Mouse (Mus musculus) limb, embryonic 14.5 days (tissue): ENCODE measurements around the gene Fam117b. TPM values are rescaled to one million over a fixed set of nuclear protein-coding genes. Genes with fewer than 3 reads are reported as not detected.

ENCODE experiments used
- ATAC-seq: fragments of 200-750 bp; cut with Nextera tagmentation; 2 replicates; pipeline ENCODE4 v1.8.0; 2017; ENCODE audit warnings: low read depth, moderate number of reproducible peaks, moderate TSS enrichment; ENCODE audit not compliant: low FRiP score
- DNase-seq: peaks from one replicate; pipeline ENCODE4 v3.0.0-alpha.2; 2015; ENCODE audit warnings: low spot score
- H3K27ac ChIP-seq: fragments of 300-500 bp; sonication (generic); replicated peaks from 2 replicates; pipeline ENCODE4 v1.5.1; 2014; ENCODE audit warnings: low read depth, mild to moderate bottlenecking, low read length, moderate library complexity, mixed read lengths
- H3K27me3 ChIP-seq: fragments of 300-500 bp; sonication (generic); 2 replicates; pipeline ENCODE4 v1.6.1; 2014; ENCODE audit warnings: low read length, mixed read lengths; ENCODE audit not compliant: control insufficient read depth, insufficient read depth
- H3K36me3 ChIP-seq: fragments of 300-500 bp; sonication (generic); 2 replicates; pipeline ENCODE4 v1.6.1; 2014; ENCODE audit warnings: mild to moderate bottlenecking, low read length, moderate library complexity, mixed read lengths; ENCODE audit not compliant: control insufficient read depth, insufficient read depth
- H3K4me1 ChIP-seq: fragments of 300-500 bp; sonication (generic); 2 replicates; pipeline ENCODE4 v1.6.1; 2014; ENCODE audit warnings: antibody characterized with exemption, low read length, mixed read lengths; ENCODE audit not compliant: control insufficient read depth, insufficient read depth
- H3K4me2 ChIP-seq: fragments of 300-500 bp; sonication (generic); replicated peaks from 2 replicates; pipeline ENCODE4 v1.6.1; 2014; ENCODE audit warnings: low read depth, mild to moderate bottlenecking, low read length, moderate library complexity; ENCODE audit not compliant: severe bottlenecking
- H3K4me3 ChIP-seq: fragments of 300-500 bp; sonication (generic); replicated peaks from 2 replicates; pipeline ENCODE4 v1.5.1; 2014; ENCODE audit warnings: low read length
- H3K9ac ChIP-seq: fragments of 300-500 bp; sonication (generic); 2 replicates; pipeline ENCODE4 v1.6.1; 2014; ENCODE audit warnings: mild to moderate bottlenecking, low read depth, low read length, moderate library complexity; ENCODE audit not compliant: severe bottlenecking
- H3K9me3 ChIP-seq: fragments of 300-500 bp; sonication (generic); 2 replicates; pipeline ENCODE4 v1.6.1; 2016; ENCODE audit warnings: low read length; ENCODE audit not compliant: control insufficient read depth
- POLR2A ChIP-seq: fragments of 200-500 bp; IDR thresholded peaks from 2 replicates; pipeline ENCODE4 v1.8.0; 2012; ENCODE audit warnings: inconsistent platforms, mild to moderate bottlenecking, moderate library complexity, borderline replicate concordance; ENCODE audit not compliant: insufficient read depth, insufficient read length; ENCODE audit errors: extremely low read depth
- WGBS: fragments of 180-500 bp; shearing (Covaris S2); extraction: QIAGEN DNeasy Blood & Tissue Kit; methylation state at CpG from one replicate; pipeline ENCODE4 v1.1.7; 2014; 5-methylcytosine and 5-hydroxymethylcytosine counted together
- polyA plus RNA-seq, 2 experiments: library from polyadenylated mRNA; depleted of rRNA in 1 of 2; stranded (reverse) in 1 of 2; unstranded in 1 of 2; fragments of >200 nt; fragmentation: Nextera tagmentation in 1 of 2; extraction: Ambion mirVana in 1 of 2; gene quantifications; 2 replicates each; pipeline versions ENCODE4 v1.2.1 to v1.2.3; 2012 to 2014

Gene Fam117b
- polyA plus RNA-seq, 2 experiments: 12.3 to 12.4 TPM

GRCm38 (mm10) chr1:59923201-59923600 lies 10.4 kb downstream of the Fam117b start:
- Histone ChIP-seq H3K36me3 (no peaks in the 10 kb centered on the region), H3K9ac (no peak overlapping the region), H3K4me3 (no peak overlapping the region), H3K27ac (no peak overlapping the region), H3K9me3 (no peaks in the 10 kb centered on the region), H3K4me2 (no peak overlapping the region), H3K4me1 (no peaks in the 10 kb centered on the region), H3K27me3 (no peaks in the 10 kb centered on the region)
- 82% methylated on average over 1 of the region's 1 CpGs for WGBS
- TF ChIP-seq POLR2A: no peak
- DNase-seq: no peak
- no peak for ATAC-seq

- Histone ChIP-seq H3K4me2 (no peak overlapping the region), H3K9me3 (no peaks in the 10 kb centered on the region), H3K4me1 (no peaks in the 10 kb centered on the region), H3K27me3 (no peaks in the 10 kb centered on the region), H3K36me3 (no peaks in the 10 kb centered on the region), H3K9ac (no peak overlapping the region), H3K4me3 (no peak overlapping the region), H3K27ac (no peak overlapping the region)
- no peak for TF ChIP-seq POLR2A
- no peak for DNase-seq
- no peak for ATAC-seq
- WGBS: 83% methylated on average over 1 of the region's 1 CpGs
These were observed 10.9 kb downstream of the Fam117b start for GRCm38 (mm10) chr1:59923673-59924072.

- TF ChIP-seq POLR2A: no peak
- H3K4me3 ChIP-seq: no peak overlapping the region
- DNase-seq: no peak
- 85% methylated on average over 2 of the region's 2 CpGs for WGBS
- H3K27me3 ChIP-seq: no peaks in the 10 kb centered on the region
- H3K36me3 ChIP-seq: no peaks in the 10 kb centered on the region
- no peak overlapping the region for H3K4me2 ChIP-seq
- no peaks in the 10 kb centered on the region for H3K9me3 ChIP-seq
- ATAC-seq: no peak
- no peaks in the 10 kb centered on the region for H3K4me1 ChIP-seq
- no peak overlapping the region for H3K9ac ChIP-seq
- H3K27ac ChIP-seq: no peak overlapping the region
These were observed 11.6 kb downstream of the Fam117b start for GRCm38 (mm10) chr1:59924411-59924810.

- ATAC-seq: no peak
- Histone ChIP-seq H3K9me3 (no peaks in the 10 kb centered on the region), H3K4me3 (no peak overlapping the region), H3K4me2 (no peak overlapping the region), H3K36me3 (no peaks in the 10 kb centered on the region), H3K9ac (no peak overlapping the region), H3K27me3 (no peaks in the 10 kb centered on the region), H3K4me1 (no peaks in the 10 kb centered on the region), H3K27ac (no peak overlapping the region)
- DNase-seq: no peak
- 95% methylated on average over 2 of the region's 3 CpGs for WGBS
- TF ChIP-seq POLR2A: no peak
These were observed 13.3 kb downstream of the Fam117b start for GRCm38 (mm10) chr1:59926021-59926672.

GRCm38 (mm10) chr1:59927131-59927680 lies 14.4 kb downstream of the Fam117b start:
- Histone ChIP-seq H3K9me3 (no peaks in the 10 kb centered on the region), H3K4me3 (no peak overlapping the region), H3K36me3 (no peaks in the 10 kb centered on the region), H3K4me2 (no peak overlapping the region), H3K9ac (no peak overlapping the region), H3K27ac (no peak overlapping the region), H3K27me3 (no peaks in the 10 kb centered on the region), H3K4me1 (no peaks in the 10 kb centered on the region)
- DNase-seq (no peak), ATAC-seq (no peak)
- no peak for TF ChIP-seq POLR2A
- 65% methylated on average over 2 of the region's 2 CpGs for WGBS
